Mouse (Mus musculus): ENCODE measurements at regions not wholly inside any gene's neighbourhood (a gene's known extent, or its start where the extent isn't known, plus 50 kb on each side); places are given as distances from the start of the nearest gene placed in this dataset.

GRCm38 (mm10) chr12:70725326-70725725, 100.0 kb upstream of the Frmd6 start:
- no peak for TF ChIP-seq POLR2A (IDR thresholded peaks at IDR 0.05; ENCODE audit: insufficient read depth, low read depth, low read length)
- TF ChIP-seq CTCF (IDR thresholded peaks at IDR 0.05) = no peak
- TF ChIP-seq EP300 (IDR thresholded peaks at IDR 0.05; ENCODE audit: insufficient read depth, low read depth, low read length) = no peak

Data from heart, adult 2 months (tissue).